Mouse (Mus musculus): ENCODE measurements around the gene Klc2.

The Klc2 gene

DNA sequence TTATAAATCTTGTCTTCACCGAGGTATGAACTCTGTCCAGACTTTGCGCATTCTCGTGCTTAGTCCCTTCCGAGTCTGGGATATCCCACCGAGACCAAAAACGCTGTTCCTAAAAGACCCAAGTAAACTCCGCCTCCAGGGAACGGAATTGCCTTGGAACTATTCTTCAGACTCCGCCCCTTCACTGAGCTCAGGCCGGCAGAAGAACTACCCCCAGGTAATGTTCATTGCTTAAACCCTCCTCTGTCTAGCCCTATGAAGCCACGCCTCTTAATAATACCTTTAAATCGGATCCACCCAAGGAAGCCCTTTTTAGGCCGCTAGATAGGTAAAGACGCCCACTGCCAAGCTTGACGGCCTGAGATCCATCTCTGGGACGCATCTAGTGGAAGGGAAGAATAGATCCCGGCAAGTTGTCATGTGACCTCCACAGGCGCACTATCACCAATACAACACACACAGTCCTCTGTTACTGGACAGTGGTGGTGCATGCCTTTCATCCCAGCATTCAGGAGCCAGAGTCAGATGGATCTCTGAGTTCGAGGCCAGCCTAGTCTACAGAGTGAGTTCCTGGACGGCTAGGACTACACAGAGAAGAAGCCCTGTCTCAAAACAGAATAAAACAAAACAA, 45.9 kb downstream of the Klc2 start:
- DNase-seq (ENCODE audit: low spot score) = peak; percentile 49

DNA sequence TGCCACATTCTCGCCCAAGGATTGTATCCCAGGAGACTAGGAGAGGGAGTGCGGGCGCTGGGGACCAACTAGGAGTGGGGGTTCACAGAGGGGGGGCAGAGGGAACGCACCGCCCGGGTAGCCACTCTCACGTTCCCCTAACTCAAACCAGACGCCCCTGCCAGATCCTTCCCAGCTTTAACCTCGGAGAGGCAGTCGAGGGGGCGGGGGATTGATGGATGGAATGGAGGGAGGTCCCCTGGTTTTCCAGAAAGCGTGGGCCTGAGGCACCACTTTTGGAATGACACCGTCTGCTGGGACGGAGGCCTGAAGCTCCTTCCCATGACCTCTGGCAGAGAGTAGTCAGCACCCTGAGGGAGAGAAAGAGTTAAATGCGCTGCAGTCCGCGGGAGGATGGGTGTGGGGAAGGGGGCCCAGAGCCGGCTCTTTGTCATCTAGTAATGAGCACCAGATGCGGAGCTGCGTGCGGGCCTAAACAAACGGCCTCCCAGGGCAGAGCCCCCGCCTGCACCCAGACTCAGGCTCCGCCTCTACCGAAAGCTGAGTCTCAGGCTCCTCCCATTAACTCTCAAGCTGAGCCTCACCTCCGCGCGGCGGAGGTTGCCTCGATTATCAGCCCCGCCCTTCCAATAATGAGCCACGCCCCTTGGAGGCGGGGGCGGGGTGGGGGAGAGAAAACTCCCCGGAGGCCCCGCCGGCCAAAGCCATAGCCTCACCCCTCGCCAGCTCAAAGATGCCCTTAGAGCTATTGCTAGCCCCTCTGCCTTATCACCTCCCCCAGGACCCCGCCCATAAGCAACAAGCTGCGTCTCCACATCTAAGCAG, 46.6 kb downstream of the Klc2 start:
- peak; percentile 91 for DNase-seq (ENCODE audit: low spot score)

GRCm38 (mm10) chr19:5071077-5071476, 47.3 kb downstream of the Klc2 start:
- DNase-seq (ENCODE audit: low spot score) = no peak

- DNase-seq (ENCODE audit: low spot score) = no peak
Observed at GRCm38 (mm10) chr19:5069978-5070377, 48.4 kb downstream of the Klc2 start.

GRCm38 (mm10) chr19:5069486-5069885, 48.9 kb downstream of the Klc2 start:
- no peak for DNase-seq (ENCODE audit: low spot score)

DNA sequence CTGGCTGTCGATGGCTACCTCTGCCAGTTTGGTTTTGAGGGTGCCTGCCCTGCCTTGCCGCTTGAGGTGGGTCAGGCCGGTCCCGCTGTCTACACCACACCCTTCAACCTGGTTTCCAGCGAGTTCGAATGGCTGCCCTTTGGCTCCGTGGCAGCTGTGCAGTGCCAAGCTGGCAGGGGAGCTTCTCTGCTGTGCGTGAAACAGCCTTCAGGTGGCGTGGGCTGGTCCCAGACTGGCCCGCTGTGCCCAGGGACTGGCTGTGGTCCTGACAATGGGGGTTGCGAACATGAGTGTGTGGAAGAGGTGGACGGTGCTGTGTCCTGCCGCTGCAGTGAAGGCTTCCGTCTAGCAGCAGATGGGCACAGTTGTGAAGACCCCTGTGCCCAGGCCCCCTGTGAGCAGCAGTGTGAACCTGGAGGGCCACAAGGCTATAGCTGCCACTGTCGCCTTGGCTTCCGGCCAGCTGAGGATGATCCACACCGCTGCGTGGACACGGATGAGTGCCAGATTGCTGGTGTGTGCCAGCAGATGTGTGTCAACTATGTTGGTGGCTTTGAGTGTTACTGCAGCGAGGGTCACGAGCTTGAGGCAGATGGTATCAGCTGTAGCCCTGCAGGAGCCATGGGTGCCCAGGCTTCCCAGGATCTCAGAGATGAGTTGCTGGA, 49.7 kb downstream of the Klc2 start:
- DNase-seq (ENCODE audit: low spot score) = no peak

DNA sequence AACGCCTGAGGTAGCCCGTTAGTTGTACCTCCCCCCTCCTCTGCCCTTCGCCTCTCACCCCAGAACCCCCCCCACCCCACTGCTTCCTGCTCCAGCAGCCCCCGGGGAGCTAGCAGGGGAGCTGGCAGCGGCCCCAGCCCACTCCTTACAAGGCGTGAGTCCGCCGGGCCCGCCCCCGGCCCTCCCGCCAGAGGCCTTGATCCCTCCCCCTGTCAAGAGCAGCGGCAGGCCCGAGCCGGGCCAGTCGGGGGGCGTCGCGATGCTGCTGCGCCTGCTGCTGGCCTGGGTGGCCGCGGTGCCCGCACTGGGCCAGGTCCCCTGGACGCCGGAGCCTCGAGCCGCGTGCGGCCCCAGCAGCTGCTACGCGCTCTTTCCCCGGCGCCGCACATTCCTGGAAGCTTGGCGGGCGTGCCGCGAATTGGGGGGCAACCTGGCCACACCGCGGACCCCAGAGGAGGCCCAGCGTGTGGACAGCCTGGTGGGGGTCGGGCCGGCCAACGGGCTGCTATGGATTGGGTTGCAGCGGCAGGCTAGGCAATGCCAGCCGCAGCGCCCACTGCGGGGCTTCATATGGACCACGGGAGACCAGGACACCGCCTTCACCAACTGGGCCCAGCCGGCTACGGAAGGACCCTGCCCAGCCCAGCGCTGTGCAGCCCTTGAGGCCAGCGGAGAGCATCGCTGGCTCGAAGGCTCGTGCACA, 50.3 kb downstream of the Klc2 start, which contains the start of gene Cd248:
Gene Cd248 (plus strand): TSS at position 212 of the 703 bp plus-strand sequence.
- DNase-seq (ENCODE audit: low spot score) = peak; percentile 79

GRCm38 (mm10) chr19:5067040-5067799, 51.1 kb downstream of the Klc2 start:
- DNase-seq (ENCODE audit: low spot score) = peak; percentile 43

GRCm38 (mm10) chr19:5065104-5065503, 53.3 kb downstream of the Klc2 start:
- no peak for DNase-seq (ENCODE audit: low spot score)

DNA sequence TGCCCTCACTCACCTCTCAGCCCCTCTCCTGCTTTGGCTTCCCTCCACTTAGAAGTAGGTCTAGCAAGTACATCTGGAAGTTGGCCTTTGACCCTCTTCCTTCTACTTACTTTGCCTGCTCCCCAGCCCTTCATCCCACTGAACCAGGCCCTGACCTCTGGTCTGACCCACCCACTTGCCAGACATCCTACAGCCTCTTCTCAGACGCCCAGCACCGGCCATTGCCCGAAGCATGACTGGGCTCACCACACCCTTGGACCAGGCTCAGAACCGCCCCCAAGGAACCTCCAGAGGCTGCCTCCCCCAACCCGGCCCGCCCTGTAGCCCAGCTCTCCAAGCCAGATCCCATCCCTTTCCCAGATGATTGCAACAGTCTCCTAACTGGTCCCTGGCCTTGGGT, 55.9 kb downstream of the Klc2 start:
- DNase-seq (ENCODE audit: low spot score) = peak; percentile 72

- DNase-seq (ENCODE audit: low spot score) = no peak
Observed at GRCm38 (mm10) chr19:5062041-5062440, 56.3 kb downstream of the Klc2 start.

DNA sequence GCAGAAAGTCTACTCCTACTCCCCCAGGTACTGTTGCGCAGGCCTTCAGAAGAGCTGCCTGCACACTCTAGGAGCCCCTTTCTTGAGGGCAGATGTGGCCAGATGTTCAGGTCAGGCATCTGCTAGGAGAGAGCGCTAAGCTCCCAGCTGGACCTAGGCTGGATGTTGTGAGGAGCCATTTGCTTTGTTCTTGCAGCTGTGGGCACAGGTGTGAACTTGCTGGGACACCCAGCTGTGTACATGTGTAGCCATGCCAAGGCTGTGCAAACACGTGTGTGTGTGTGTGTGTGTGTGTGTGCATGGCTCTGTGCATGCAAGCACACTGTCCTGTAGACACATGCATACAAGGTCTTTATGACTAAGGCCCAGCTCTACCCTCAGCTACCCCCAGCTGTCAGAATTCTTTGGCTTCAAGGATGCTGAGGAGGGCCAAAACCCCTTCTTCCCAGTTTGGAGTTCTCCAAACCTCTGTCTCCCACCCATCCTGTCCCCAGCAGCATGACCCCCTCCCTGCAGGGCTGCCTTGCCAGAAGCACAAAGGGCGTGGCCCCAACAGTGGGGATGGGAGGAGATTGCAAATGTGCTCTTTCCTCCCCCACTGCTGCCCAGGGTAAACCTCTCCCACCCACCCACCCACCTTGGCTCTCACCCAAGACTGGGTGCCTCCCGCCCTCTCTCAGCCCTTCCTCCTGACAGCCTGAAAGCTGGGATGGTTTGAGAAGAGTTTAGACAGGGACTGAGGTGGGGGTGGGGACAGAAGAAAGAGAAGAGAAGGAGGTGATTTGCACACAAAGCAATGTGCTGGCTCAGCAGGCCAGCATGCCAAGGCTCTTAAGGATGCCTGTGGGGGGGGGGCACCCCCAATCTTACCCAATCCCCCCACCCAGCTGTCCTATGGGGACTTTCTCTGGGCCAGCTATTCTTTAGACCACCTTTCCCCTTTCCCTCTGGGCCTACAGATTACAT, 57.7 kb downstream of the Klc2 start:
- DNase-seq (ENCODE audit: low spot score) = no peak

DNA sequence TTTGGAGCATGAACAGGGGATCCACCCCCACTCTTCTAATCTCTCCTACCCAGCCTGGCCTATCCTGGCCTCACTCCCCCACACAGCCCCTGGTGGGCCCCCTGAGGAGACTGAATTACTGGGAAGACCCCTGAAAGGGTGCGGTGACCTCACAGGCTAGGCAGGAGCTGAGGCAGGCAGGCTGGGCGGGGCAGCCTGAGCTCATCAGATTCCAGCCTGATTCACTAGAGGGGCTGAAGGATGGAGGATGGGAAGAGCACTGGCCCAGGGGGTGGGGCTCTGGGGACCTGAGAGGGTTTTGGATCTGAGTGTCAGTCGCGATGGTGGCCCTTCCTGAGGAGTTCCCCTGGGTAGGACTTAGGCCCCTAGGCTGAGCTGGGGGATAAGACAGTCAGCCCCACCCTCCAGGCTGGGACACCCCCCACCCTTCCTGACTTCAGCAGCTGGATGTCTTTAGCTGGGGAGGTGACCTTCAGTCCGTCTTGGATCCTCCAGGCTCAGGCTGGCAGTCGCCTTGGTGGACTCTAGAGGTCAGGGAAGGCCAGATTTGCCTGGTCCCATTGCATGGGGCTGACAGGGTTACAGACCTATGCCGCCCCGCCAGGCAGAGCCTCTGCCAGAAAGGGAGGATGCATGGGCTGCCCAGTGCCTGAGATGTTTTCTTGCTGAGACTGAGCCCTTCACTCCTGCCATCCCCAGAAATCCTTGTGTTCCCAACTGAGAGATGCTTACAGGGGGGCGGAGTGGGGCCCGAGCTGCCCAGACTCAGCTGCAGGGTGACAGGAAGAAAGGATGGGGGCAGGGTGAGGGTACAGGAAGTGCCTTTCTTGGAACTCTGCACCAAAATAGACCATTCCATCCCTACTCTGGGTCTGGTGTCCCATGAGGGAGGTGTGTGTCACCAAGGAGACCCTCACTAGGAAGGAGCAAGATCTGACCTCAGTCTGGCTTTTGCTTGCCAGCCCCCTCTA, 59.3 kb downstream of the Klc2 start:
- DNase-seq (ENCODE audit: low spot score) = no peak

GRCm38 (mm10) chr19:5057876-5058775, 60.2 kb downstream of the Klc2 start:
- DNase-seq (ENCODE audit: low spot score) = no peak
